Mouse (Mus musculus) MEL (cell line): ENCODE measurements around the gene Hoga1.

Source experiments
- CHD1 ChIP-seq: IDR thresholded peaks from 2 replicates; pipeline ENCODE4 v1.6.1; 2012; ENCODE audit warnings: low read depth, mild to moderate bottlenecking, inconsistent platforms, low read length, improper control_type of control experiment
- CTCF ChIP-seq, 3 experiments: IDR thresholded peaks in 2 of 3; conservative IDR thresholded peaks in 1 of 3; 2 replicates each; pipeline ENCODE4 v1.5.1; 2011 to 2012; ENCODE audit warnings: low read length in 3 of 3, low read depth in 2 of 3, mild to moderate bottlenecking in 2 of 3, improper control_type of control experiment in 1 of 3, inconsistent platforms in 1 of 3, mixed read lengths in 1 of 3, moderate library complexity in 1 of 3; ENCODE audit not compliant: control insufficient read depth in 1 of 3, insufficient read depth in 1 of 3, poor library complexity in 1 of 3, severe bottlenecking in 1 of 3
- E2F4 ChIP-seq: IDR thresholded peaks from 2 replicates; pipeline ENCODE4 v1.6.1; 2011; ENCODE audit warnings: low read depth, low read length, improper control_type of control experiment, borderline replicate concordance
- EP300 ChIP-seq, 2 experiments: IDR thresholded peaks; 2 replicates each; pipeline ENCODE4 v1.6.1; 2011; ENCODE audit warnings: improper control_type of control experiment in 2 of 2, low read length in 2 of 2, low read depth in 1 of 2, mild to moderate bottlenecking in 1 of 2
- MAX ChIP-seq: IDR thresholded peaks from 2 replicates; pipeline ENCODE4 v1.6.1; 2011; ENCODE audit warnings: low read length, improper control_type of control experiment
- MAZ ChIP-seq: IDR thresholded peaks from 2 replicates; pipeline ENCODE4 v1.6.1; 2012; ENCODE audit warnings: low read depth, mild to moderate bottlenecking, inconsistent platforms, low read length, improper control_type of control experiment
- NELFE ChIP-seq: IDR thresholded peaks from 2 replicates; pipeline ENCODE4 v1.6.1; 2011; ENCODE audit warnings: low read depth, low read length, improper control_type of control experiment
- RCOR1 ChIP-seq: IDR thresholded peaks from 2 replicates; pipeline ENCODE4 v1.6.1; 2012; ENCODE audit warnings: low read depth, mild to moderate bottlenecking, inconsistent platforms, low read length, improper control_type of control experiment
- TAL1 ChIP-seq: IDR thresholded peaks from 2 replicates; pipeline ENCODE4 v1.6.1; 2012; ENCODE audit warnings: mild to moderate bottlenecking, inconsistent platforms, low read length, moderate library complexity, mixed read lengths
- ZC3H11A ChIP-seq: IDR thresholded peaks from 2 replicates; pipeline ENCODE4 v1.6.1; 2012; ENCODE audit warnings: low read depth, mild to moderate bottlenecking, inconsistent platforms, low read length, improper control_type of control experiment
- ZKSCAN1 ChIP-seq: IDR thresholded peaks from 2 replicates; pipeline ENCODE4 v1.6.1; 2012; ENCODE audit warnings: low read depth, mild to moderate bottlenecking, inconsistent platforms, low read length, improper control_type of control experiment, moderate library complexity

- no peak for TF ChIP-seq ZKSCAN1
- TF ChIP-seq MAZ: no peak
- no peak for TF ChIP-seq TAL1
- no peak for TF ChIP-seq CHD1
- no peak for TF ChIP-seq CTCF (IDR thresholded peaks at IDR 0.05 in 2 of 3, conservative IDR thresholded peaks at IDR 0.05 in 1 of 3; ENCODE audit: control insufficient read depth in 1 of 3, insufficient read depth in 1 of 3, low read depth in 2 of 3, low read length in 3 of 3, poor library complexity in 1 of 3, severe bottlenecking in 1 of 3)
- TF ChIP-seq NELFE: no peak
- TF ChIP-seq ZC3H11A: no peak
- TF ChIP-seq EP300 (IDR thresholded peaks at IDR 0.05; ENCODE audit: low read depth in 1 of 2, low read length in 2 of 2): no peak
- no peak for TF ChIP-seq E2F4
- TF ChIP-seq RCOR1: no peak
- TF ChIP-seq MAX: no peak
Measured at GRCm38 (mm10) chr19:42008586-42008985, 36.8 kb upstream of the Hoga1 start.
